Mouse (Mus musculus): Measurements from ENCODE around the gene Adam11. TPM values are rescaled to one million over a fixed set of nuclear protein-coding genes. Genes with fewer than 3 reads are reported as not detected.

The Adam11 gene
- total RNA-seq, 4 experiments from 2014 or later, result 4.4 to 6.8 (median 6.0) TPM

DNA sequence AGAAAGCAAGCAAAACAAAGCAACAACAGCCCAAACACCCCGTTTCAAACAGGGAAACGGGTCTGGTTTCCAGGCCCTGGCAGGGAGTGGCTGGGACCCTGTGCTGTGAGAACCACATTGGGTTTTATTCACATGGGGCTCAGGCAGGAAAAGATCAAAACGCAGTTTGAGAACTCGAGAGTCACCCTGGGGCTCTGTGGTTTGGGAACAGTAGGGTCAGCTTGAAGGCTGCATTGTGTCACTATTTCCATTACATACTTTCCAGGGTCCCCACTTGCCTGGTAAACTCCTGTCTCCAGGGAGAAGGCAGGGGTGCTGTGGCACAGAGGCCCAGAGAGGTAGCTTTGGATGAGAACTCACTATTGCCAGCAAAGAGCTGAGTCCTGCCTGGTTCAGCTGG, 65.9 kb downstream of the Adam11 start:
- DNase-seq (ENCODE audit: low spot score), result no peak

Other genes starting within 250 kb of the Adam11 start
- gene Gpatch8, start 205.0 kb upstream of the Adam11 start, total RNA-seq (2022), result 10 to 100 TPM; 16.4 to 22.3 (median 17.8) TPM
- under 1 TPM in 3 of 4 experiments, not detected in 1; 0.34 to 0.65 (median 0.60) TPM for gene Gm11627, start 182.0 kb upstream of the Adam11 start, total RNA-seq (2022)
- 1 to 10 TPM; 1.5 to 2.5 (median 2.2) TPM for gene Fzd2, start 157.0 kb upstream of the Adam11 start, total RNA-seq (2022)
- gene Meioc, start 97.7 kb upstream of the Adam11 start, total RNA-seq (2022), result not detected
- gene Ccdc43, start 63.7 kb upstream of the Adam11 start, total RNA-seq (2022), result 10 to 100 TPM; 21.0 to 25.0 (median 22.0) TPM
- 10 to 100 TPM; 13.9 to 25.4 (median 20.5) TPM for gene Gjc1, start 58.3 kb downstream of the Adam11 start, total RNA-seq (2022)
- 10 to 100 TPM in 2 of 4 experiments, 1 to 10 TPM in 2; 6.3 to 15.9 (median 10.3) TPM for gene Higd1b, start 74.4 kb downstream of the Adam11 start, total RNA-seq (2022)
- gene Eftud2, start 119.5 kb downstream of the Adam11 start, total RNA-seq (2022), result 10 to 100 TPM; 33.4 to 37.9 (median 35.2) TPM
- gene Ccdc103, start 119.8 kb downstream of the Adam11 start, total RNA-seq (2022), result under 1 TPM in 3 of 4 experiments, not detected in 1; 0.30 to 0.35 (median 0.34) TPM
- gene Fam187a, start 123.7 kb downstream of the Adam11 start, total RNA-seq (2022), result not detected
- under 1 TPM; 0.09 to 0.38 (median 0.27) TPM for gene Gfap, start 139.5 kb downstream of the Adam11 start, total RNA-seq (2022)
- gene Kif18b, start 163.7 kb downstream of the Adam11 start, total RNA-seq (2022), result under 1 TPM in 3 of 4 experiments, not detected in 1; 0.08 to 0.37 (median 0.13) TPM
- gene C1ql1, start 185.2 kb downstream of the Adam11 start, total RNA-seq (2022), result not detected